Mouse (Mus musculus) embryo, embryonic 10 days (tissue): ENCODE measurements around the gene Arhgap23.

Experiments used
- DNase-seq: peaks from one replicate; pipeline ENCODE4 v3.0.0-alpha.2; 2015; ENCODE audit warnings: low spot score

Gene Arhgap23

DNA sequence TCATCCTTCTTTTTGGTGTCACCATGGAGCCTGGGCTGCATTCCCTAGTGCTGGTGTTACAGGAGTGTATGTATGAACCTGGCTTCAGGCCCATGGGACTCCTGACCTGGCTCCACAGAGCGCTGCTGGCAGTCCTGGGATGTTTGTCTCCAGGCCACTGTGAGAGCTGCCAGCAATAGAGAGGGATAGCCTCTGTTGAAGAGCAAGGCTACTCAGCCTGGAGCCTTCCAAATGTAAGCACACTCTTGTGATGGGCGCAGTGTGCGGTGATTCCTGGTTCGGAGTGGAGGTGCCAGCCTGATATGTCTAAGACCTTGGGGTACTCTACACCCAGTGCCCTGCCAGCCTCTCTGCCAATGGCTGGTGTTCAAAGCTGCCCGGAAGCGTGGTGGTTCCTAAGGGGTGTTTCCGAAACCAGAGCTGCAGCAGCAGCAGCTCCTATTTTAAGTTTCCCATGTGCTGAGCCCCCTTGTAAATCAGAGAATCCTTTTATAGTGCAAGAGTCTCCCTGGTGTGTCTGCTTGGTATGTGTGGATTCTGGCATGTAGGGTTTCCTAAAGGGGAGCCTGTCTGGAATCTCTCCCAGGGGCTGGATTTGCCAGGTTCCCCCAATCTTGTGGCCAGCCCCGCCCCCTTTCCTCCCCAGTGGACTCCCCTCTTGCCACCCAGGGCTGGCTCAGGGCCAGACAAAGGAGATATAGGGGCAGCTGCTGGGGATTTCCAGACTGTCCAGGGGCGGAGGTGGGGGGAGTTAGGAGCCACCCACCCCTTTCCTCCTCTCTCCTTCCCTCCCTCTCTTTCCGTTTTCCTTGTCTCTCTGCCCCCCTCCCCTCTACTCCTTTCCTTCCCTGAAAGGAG is 9.0 kb upstream of the Arhgap23 start:
- no peak for DNase-seq

DNA sequence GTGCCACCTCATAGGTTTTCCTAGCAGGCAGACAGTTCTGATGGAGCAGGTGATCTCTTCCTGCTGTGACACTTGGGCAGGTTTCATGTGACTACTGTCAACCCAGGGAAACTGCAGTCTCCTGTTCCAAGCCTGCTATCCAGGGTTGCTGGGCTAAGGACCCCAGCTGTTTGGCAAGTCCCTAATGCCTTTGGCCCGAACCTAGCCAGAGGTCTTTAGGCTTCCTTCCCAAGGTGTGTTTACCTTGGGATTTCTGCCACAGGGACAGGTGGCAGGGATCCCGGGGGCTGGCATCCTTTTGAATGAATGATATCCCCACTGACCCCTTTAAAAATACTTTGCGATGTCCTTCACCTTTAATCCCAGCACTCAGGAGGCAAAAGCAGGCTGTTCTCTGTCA is 7.9 kb upstream of the Arhgap23 start:
- DNase-seq = no peak

- peak; percentile 67 for DNase-seq
Measured at GRCm38 (mm10) chr11:97408171-97408570, 7.2 kb upstream of the Arhgap23 start.

DNA sequence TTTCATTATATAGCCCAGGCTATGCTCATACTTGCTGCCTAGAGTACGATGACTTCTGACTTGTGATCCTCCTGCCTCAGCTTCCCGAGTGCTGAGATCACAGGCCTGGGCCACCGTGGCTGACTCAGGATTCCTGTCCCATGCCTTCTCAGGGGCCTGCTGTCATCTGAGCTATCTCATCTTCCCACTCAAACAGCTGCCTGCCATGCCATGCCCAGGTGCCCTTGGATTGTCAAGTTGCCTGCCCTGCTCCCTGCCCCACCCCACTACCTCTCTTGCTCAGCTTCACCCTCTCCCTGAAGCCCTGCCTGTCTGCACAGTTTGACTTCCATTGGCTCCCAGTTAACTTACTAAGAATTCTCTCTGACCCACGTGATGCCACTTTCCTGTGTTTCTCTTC is 4.4 kb upstream of the Arhgap23 start:
- DNase-seq = no peak

DNA sequence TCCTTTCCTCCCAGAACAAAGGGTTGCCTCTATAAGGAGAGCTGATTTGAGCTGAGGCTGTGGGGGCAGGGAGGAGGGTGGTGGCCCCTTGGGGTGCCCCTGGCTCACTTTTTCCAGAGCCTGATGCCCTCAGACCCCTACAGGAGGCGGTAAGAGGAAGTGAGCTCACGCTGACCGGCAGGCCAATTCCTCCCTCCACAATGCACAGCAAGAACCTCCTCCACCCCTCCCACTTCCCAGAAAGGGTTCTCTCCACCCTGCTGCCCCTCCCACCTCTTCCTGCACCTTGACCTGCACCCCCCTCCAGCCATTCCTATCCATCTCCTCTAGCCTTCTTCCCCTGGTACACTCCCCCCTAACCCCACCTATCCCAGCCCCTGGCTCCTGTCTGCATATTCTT is 3.2 kb upstream of the Arhgap23 start:
- DNase-seq = no peak

DNA sequence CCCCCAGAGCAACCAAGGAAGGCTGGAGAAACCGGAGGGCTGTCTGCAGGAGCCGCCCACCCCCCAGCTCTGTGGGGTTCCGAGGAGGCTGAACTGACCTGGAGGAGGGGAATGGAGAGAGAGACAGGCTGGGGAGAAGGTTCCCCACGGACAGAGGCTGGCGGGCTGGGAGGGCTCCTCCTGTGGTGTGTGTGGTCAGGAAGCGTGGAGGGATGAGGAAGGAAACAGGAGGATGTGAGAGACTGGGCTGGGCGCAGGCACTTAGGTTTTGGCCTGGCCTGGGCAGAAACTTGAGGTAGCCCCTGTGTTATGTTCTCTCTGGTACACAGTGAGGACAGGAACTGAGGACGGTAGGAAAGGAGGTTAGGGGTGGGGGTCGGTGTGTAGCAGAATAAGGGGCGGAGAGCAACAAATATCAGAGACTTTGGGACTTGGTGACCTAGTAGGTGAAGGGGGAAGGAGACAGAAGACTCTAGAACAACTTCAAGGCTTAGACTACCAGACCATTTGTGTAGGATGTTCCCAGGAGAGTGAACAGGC is 2.5 kb upstream of the Arhgap23 start:
- DNase-seq = no peak

DNA sequence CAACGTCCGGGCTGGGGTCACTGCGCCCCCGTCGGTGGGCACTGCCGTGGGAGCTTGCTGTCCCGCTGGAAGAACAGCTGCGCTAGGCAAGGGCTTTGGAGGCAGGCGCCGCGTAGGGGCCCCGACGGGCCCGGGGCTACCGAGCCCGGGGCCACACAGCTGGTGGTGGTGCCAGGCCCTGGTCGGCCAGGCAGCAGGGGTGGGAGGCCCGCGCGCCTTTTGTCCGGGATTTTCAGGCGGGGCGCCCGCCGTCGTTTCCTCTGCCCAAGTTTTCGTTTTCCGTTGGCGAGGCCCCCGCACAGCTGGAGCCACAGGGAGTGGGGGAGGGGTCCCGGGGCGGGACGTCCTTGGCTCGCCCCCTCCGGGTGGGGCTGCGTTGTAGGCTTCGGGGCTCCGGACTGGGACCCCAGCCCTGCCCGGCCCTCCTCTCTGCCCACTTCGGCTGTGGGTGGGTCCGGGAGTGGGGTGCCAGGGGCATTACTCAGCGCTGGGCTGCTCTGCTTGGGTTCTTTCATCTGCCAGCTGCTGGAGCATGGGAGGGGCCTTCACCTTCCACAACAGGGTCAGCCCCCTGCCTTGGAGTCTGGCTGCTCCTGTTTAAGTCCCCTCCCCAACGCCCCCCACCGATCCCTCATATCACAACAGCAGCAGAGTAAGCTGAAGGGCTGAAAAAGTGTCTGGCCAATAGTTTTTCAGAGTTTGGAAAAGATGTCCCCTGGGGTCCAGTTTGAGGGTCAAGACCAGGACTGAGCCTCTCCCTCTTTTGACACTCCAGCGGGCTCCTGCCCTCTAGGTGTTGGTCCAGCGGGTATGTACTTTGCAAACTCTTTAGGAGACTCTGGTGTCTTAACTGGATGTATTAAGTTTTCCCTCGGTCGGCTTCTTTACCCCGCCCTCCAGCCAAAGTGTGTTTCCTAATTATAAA is 641 bp downstream of the Arhgap23 start:
- peak; percentile 52 for DNase-seq

GRCm38 (mm10) chr11:97416637-97417035 is 1.3 kb downstream of the Arhgap23 start:
- no peak for DNase-seq

- no peak for DNase-seq
Measured at GRCm38 (mm10) chr11:97418834-97419539, 3.7 kb downstream of the Arhgap23 start.

DNA sequence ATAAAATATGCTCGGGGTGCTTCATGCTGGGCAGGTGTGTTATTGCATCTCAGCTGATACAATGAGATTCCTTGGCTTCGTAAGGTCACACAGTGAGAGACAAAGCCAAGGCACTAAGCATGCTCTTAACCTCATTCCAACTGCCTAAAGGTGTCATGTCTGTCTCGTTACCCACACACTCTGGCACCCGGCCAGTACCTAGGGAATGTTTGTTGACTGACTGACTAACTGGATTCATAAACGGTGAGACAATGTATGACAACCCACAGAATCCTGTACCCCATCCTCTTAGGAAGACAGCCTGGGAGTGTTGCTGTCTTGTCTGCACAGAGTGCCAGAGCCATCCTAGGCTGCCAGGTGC is 4.2 kb downstream of the Arhgap23 start:
- no peak for DNase-seq

- no peak for DNase-seq
Measured at GRCm38 (mm10) chr11:97422507-97422906, 7.2 kb downstream of the Arhgap23 start.

DNA sequence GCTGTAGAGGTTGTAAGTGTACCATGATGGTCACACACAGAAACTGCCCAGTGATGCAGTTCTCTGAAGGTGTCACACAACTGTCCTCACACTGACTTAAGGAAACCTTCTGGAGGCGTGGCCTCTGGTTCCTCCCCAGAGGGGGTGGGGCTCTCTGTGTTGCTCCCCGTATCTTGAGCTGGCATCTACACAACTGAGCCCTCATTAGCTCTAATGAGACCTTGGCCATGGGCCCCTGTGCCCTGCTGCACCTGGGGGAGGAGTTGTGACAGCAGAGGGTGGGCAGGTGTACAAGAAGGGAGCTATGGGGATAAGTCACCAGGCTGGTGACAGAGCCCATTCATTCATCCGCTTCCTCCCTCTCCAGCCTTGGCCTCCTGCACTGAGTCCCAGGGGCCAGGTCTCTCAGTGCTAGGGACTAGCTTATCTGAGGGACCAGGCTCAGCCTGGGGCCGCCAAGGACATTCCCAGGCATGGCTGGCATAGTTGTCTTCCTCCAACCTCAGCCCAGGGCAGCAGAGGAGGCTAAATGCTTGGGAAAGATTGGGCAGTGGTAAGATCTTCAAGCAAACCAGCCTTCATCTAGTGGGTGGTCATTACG is 8.9 kb downstream of the Arhgap23 start:
- no peak for DNase-seq

DNA sequence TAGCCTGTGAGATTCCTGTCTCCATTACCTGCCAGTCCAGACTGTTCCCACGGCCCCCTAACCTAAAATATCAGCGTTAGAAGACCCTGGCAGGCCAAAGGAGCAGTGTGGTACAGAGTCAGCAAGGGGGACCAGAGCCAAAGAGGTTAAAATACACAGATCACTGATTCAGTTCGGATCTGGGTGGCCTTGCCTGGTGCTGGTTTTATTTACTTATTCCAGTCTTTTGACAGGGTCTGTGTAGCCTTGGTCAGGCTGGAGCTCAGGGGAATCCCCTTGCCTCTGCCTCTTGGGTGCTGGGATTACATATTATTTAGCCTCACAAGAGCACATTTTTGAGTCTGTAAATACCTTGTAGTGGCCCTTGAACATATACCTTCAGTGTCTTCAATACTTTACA is 9.5 kb downstream of the Arhgap23 start:
- DNase-seq = no peak

GRCm38 (mm10) chr11:97427794-97428725 is 12.7 kb downstream of the Arhgap23 start:
- DNase-seq = peak; percentile 93

- DNase-seq = no peak
Measured at GRCm38 (mm10) chr11:97428726-97429077, 13.4 kb downstream of the Arhgap23 start.

DNA sequence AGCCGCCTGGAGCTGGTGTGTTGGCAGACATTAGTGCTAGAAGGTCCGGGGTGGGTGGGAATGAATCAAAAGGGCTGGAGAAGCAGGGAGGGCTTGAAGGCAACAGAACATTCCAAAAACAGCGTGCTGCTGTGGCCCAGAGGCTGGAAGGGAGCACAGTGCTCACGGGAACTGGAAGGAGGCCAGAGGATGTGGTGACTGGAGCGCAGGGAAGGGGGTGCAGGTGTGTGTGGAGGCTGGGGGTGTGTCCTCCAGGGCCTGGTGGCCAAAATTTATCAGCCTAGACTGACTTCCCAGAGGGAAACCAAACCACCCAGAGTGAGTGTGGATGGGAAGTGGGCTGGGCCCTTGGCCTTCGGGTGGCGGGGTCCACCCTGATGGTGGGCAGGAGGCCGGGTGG is 14.3 kb downstream of the Arhgap23 start:
- no peak for DNase-seq

DNA sequence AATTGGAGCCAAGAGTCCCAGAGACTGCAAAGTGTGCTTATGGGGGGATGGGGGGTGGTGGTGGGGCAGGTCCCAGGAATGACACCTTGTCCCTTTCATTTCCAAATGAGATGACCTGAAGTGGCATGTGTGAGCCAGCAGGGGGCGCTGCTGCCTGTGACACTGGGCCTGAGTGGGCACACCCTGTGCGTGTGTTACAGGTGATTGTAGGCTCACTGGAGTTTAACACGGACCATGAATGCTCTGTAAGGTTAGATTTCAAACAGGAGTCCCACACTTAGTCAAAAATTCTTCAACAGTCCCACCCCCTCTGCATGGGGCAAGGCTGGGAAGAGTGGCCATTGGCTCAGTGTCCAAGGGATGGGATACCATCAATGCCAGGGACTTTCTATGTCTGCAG is 16.7 kb downstream of the Arhgap23 start:
- DNase-seq = peak; percentile 72

- DNase-seq = no peak
Measured at GRCm38 (mm10) chr11:97432983-97433539, 17.7 kb downstream of the Arhgap23 start.

DNA sequence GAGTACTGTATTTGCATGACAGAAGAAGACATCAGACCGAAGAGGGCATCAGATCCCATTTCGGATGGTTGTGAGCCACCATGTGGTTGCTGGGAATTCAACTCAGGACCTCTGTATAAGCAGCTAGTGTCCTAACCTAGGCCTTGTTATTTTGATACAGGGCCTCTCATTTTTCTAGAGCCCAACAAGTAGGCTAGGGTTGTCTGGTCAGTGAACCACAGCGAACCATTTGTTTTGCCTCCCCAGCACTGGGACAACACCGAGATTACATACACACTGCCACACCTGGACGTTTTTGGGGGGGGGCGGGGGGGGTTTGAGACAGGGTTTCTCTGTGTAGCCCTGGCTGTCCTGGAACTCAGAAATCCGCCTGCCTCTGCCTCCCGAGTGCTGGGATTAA is 18.8 kb downstream of the Arhgap23 start:
- DNase-seq = no peak

DNA sequence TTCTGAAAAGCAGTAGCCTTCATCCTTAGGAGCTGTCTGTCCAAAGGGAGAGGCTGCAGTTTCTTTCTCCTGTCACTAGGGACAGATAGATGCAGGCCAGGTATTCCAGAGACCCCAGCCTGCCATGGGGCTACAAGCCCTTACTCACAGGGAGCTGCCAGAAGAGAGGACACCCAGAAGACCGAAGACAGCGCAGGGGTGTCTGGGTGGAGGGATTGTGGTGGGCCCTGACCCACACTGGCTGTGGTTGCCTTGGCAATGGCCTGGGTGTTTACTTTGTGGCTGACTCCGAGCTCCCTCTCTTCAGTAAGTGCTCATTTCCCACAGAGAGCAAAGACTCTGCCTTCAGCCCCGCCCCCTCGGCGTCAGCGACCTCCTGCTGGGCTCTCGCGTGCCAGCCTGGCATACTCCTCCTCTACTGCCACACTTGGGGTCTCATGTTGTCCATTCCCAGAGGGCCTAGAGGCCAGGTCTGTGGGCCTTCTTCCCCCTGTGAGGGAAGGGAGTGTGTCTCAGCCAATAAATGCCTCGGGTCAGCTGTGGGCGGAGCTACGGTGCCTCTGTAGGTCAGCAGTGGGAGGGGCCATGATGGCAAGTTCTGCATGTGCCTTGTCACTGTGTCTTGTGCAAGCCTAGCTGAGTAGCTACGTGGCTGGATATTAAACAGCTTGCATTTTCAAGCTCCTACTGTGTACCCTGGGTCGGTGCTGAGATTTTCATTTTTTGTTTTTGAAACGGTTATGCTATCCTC is 19.5 kb downstream of the Arhgap23 start:
- peak; percentile 95 for DNase-seq
